Mouse (Mus musculus) left cerebral cortex, adult 2 months (tissue): Measurements from ENCODE around the gene Sarm1. TPM values are rescaled to one million over a fixed set of nuclear protein-coding genes. Genes with fewer than 3 reads are reported as not detected.
"Not testable (repeated sequence)": the region's sequence is repeated elsewhere in the genome, so short reads cannot be mapped to it uniquely, and the experiment has no call there.

Source experiments
- DNase-seq, 2 experiments: peaks; one replicate each; pipeline ENCODE4 v3.0.0; 2021 to 2022; ENCODE audit warnings: low spot score in 2 of 2, mixed read lengths in 1 of 2; ENCODE audit errors: extremely low spot score in 1 of 2
- H3K27ac ChIP-seq: fragments of 200-600 bp; 2 replicates; pipeline ENCODE4 v1.8.1; 2022
- H3K4me3 ChIP-seq: fragments of 200-600 bp; 2 replicates; pipeline ENCODE4 v1.8.1; 2022
- CTCF ChIP-seq: fragments of 200-600 bp; IDR thresholded peaks from 2 replicates; pipeline ENCODE4 v1.8.1; 2022; ENCODE audit warnings: antibody characterized with exemption, mild to moderate bottlenecking, moderate library complexity
- intact Hi-C: fragments of 180-260 bp; cut with DNase I; formaldehyde crosslinking; loops from one replicate; pipeline ENCODE4 v1.15.1; 2025
- long read RNA-seq, 2 experiments: library from polyadenylated mRNA; stranded (forward); transcript quantifications; one replicate each; pipeline ENCODE4 v2.0.0; 2021; ENCODE audit warnings: borderline mapping rate in 2 of 2
- total RNA-seq, 2 experiments: library from RNA; stranded (reverse); gene quantifications; 2 replicates each; pipeline ENCODE4 v1.2.3; 2021

The Sarm1 gene
- 10 to 100 TPM; 34.3 to 34.8 TPM for total RNA-seq
- long read RNA-seq, experiment 1, full-length matches to known transcripts, result 16 of 30 reads
- long read RNA-seq, experiment 1, partial matches to known transcripts, result 10 of 30 reads
- long read RNA-seq, experiment 1, other reads (novel, unspliced or antisense), result 4 of 30 reads
- long read RNA-seq, experiment 2, full-length matches to known transcripts, result 15 of 28 reads
- long read RNA-seq, experiment 2, partial matches to known transcripts, result 8 of 28 reads
- long read RNA-seq, experiment 2, other reads (novel, unspliced or antisense), result 5 of 28 reads

DNA sequence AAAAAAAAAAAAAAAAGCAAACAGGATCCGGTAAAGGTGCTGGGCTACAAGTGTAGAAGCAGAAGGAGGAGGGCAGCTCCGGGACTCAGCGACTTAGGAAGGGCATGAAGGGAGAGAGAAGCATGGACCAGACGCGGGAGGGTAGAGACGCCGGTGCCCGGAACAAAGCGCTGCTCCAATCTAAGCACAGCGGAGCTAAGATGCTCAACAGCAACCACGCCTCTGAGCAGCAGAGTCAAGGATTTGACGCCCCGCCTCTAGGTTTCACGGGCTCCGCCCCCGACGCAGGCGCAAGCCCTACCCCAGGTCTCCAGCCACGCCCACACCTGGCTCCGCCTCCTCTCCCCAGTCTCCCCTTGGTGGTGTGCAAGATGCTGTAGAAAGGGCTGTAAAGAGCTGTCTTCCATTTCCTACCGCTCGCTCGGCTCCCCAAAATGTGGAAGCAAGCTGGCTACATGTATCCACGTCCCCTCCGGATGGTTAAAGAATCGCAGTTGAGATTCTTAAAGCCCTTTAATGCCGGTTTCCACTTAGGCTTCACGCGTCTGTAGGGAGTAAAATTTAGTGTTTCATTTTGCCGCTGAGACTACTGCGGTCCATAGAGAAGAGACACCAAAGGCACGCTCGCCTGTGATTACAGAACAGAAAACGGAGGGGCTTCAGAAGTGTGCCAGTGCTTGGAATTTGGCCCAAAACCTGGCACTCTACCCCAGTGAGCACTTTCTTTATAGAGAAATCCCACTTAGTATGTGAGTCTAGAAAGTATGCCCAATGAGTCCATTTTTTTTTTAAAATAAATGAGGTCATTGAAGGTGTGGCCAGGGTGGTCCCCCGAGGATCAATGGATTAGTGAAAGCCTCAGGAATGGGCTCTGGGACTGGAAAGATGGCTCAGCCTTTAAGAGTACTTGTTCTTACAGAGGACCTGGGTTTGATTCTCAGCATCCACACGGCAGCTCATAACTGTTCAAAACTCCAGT is at the start of gene Sarm1:
Gene Sarm1 (minus strand): TSS at position 211 of the 979 bp plus-strand sequence.
- H3K4me3 ChIP-seq, result peak within 1 kb of the TSS; percentile 86
- TF ChIP-seq CTCF, result no peak; the same call in 1 of the 2 replicates
- DNase-seq, result peak; percentile 94 to 95
- peak within 1 kb of the TSS; percentile 91 for H3K27ac ChIP-seq
- intact Hi-C loops, result no loop called here

DNA sequence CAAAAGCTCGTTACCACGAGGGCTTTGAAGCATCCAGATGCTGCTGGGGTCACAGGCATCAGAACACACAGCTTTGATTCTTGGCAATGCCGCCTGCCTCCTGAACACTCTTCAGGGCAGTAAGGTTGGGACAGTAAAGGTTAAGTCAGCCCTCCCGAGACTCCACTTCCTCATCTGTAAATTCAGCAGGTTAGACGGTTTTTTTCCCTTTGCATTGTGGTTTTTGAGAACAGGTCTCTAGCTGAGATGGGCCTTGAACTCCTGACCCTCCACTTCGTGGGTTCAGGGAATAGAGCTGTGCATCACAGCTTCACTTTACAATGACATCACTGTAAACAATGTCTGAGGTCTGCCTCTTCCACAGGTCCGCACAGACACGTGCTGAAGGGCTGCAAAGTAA is 47.6 kb upstream of the Sarm1 start:
- Histone ChIP-seq H3K4me3 (no peak overlapping the region), H3K27ac (no peak overlapping the region)
- no peak for DNase-seq
- no peak for TF ChIP-seq CTCF
- intact Hi-C loops, result no loop called here

DNA sequence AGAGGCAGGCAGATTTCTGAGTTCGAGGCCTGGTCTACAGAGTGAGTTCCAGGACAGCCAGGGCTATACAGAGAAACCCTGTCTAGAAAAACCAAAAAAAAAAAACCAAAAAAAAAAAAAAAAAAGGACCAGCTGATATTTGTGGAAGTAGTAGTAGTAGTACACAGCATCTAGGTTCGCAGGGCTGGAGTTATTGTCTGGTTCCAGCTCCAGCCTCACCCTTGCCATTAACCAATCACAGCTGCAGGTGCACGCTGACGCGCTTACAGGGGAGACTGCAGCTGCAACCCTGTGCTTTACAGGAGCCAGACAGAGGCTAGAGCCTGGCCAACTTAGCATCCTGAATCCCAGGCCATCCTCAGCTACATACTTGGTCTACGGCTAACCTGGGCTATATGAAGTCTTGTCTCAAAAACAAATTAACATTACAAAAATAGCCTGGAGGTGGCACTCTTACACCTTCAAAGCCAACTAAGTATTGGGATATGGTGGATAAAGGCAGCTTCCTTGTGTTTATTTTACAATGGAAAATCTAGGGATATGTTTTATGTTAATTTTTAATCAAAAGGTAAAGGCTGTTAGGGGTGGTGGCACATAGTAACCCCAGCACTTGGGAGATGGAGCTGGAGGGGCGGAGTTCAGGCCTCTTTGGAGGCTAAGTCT is 47.0 kb upstream of the Sarm1 start:
- H3K4me3 ChIP-seq, result no peak overlapping the region
- no peak overlapping the region for H3K27ac ChIP-seq
- DNase-seq, result no peak
- intact Hi-C loops, result no loop called here
- peak; percentile 28; the same call in 1 of the 2 replicates for TF ChIP-seq CTCF

DNA sequence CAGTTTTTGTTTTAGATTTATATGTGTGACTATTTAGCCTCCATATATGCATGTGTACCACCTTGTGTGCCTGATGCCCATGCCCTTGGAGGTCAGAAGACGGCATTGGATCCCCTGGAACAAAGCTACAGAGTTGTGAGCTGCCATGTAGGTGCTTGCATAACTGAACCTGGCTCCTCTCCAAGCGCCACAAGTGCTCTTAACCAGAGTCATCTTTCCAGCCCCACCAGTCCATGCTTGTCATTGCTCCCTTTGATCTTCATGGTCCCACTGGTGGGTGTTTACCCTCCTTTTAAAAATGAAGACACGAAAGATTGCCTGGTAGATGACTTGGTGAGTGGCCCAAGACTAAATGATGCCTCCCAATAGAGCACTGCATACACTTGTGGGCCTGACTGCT is 42.8 kb upstream of the Sarm1 start:
- H3K27ac ChIP-seq, result no peak overlapping the region
- no peak for TF ChIP-seq CTCF
- no peak for DNase-seq
- no peak overlapping the region for H3K4me3 ChIP-seq
- intact Hi-C loops, result no loop called here

DNA sequence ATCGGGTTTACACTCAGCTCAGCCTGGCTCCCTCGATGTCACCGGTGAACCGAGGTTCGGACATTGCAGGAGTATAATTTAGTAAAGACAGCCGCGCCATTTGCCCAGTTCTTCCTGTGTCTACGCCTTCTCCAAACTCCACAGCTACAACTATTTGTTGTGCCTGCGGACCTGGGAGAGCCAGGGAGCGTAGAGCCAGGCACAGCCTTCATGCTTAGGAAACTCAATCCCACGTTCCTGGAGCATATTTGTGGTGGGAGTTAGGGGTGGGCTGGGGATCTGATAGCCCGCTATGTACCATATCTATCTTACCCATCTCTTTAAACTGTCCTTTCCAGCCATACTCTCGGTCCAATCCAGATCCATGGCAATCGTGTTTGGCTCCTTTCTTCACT is 39.1 kb upstream of the Sarm1 start:
- intact Hi-C loops, result loop anchor here (2.0 kb wide), 1 partner anchor 24 kb away; the partner anchor contains the start of genes Poldip2 and Tmem199
- Histone ChIP-seq H3K27ac (peak overlapping the region; percentile 93), H3K4me3 (peak overlapping the region; percentile 96)
- no peak for TF ChIP-seq CTCF
- no peak for DNase-seq

DNA sequence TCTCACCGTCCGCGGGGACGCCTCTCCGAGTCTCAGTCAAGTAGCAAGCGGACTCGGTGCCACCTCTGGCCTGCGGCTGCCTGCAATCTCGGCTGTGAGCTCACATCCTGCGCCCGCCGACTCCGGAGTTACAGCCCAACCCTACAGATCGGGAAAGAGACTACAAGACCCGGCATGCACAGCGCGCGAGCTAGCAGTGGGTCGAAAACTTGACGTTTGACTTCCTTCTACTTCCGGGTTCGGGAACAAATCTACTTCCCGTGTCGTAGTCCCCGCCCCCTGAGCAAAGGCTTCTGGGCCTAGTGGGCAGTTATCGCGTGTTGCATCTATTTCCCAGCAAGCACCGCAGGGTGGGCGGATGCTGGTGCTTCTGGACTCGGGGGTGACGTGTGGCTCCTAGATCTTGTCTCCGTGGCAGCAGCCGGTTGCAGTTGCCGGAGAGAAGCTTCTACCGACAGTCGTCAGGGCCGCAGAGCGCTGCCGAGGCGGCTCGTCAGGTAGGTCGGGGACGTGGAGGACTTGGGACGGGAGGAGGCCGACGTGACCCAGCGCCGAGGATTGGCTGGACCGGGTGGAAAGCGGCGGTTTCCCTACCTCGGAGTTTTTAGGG is 38.6 kb upstream of the Sarm1 start, which contains the start of the genes Tnfaip1 and Ift20:
Gene Tnfaip1 (minus strand): TSS at position 253 of the 610 bp plus-strand sequence.
Gene Ift20 (plus strand): TSS at position 282 of the 610 bp plus-strand sequence.
- peak within 1 kb of the TSS; percentile 93 for H3K27ac ChIP-seq
- H3K4me3 ChIP-seq, result peak within 1 kb of the TSS; percentile 96
- intact Hi-C loops, result loop anchor here (2.0 kb wide), 1 partner anchor 23 kb away; the partner anchor contains the start of genes Poldip2 and Tmem199
- TF ChIP-seq CTCF, result no peak; the same call in 1 of the 2 replicates
- peak; percentile 95 to 97 for DNase-seq

DNA sequence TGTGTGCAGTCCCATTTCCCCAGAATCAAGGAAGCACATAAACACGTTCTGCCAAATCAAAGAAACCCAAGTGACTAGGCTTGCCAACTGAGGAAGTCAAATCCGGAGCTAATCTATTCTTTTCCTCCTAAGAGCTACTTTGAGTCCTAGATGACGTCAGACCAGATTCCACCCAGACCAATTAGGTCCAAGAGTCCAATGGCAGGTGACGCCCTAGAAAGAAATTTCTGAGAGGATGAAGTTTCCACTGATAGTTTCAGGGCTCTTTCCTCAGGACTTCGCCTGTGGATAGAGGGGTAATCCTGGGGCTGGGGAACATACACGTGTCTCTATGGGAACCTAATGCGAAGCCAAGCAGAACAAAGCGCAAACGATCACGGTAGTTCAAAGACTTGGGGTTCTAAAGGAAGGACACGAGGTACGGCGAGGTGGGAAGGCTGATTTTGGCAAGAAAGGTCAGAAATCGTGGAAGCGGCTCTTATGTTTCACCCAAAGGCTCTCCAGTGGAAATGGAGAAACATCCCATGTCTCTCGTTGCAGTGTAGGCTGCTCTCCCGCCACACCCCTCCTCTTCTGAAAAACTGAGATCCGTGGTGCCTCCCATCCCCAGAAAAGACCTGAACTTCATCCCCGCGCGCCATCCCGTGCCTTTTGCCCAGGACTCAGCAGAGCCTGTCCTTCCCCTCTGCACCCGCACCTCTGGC is 38.0 kb upstream of the Sarm1 start:
- H3K27ac ChIP-seq, result peak overlapping the region; percentile 84
- intact Hi-C loops, result loop anchor here (2.0 kb wide), 1 partner anchor 23 kb away; the partner anchor contains the start of genes Poldip2 and Tmem199
- no peak for TF ChIP-seq CTCF
- no peak for DNase-seq
- peak overlapping the region; percentile 96 for H3K4me3 ChIP-seq

DNA sequence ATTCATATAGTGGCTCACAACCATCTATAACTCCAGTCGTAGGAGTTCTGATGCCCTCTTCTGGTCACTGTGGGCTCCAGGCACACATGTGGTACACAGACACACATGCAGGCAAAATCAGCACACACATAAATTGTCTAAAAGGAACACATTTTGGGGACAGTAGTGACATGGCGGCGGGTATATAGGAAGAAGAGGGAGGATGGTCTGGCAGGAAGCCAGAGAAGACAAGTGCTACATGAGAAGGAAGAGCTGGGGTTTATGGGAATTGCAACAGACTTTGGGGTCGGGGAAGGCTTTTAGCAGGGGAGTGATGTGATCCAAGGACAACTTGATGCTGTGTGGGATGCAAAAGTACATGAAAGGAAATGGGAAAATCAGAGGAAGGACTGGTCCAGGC is 37.0 kb upstream of the Sarm1 start:
- no peak; the same call in none of the 2 replicates for TF ChIP-seq CTCF
- Histone ChIP-seq H3K4me3 (peak overlapping the region; percentile 96; the same call in 1 of the 2 replicates), H3K27ac (no peak overlapping the region; the same call in 1 of the 2 replicates)
- DNase-seq, result no peak
- intact Hi-C loops, result no loop called here

DNA sequence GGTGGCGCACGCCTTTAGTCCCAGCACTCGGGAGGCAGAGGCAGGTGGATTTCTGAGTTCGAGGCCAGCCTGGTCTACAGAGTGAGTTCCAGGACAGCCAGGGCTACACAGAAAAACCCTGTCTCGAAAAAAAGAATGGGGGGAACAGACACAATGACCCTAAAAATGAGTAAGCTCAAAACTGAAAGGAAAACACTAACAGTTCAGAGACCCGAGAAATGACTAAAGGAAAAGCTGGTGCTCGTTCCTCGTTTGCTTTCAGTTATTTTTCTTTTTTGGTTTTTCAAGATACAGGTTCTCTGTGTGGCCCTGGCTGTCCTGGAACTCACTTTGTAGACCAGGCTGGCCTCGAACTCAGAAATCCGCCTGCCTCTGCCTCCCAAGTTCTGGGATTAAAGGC is 34.0 kb upstream of the Sarm1 start:
- H3K27ac ChIP-seq, intact Hi-C loops, H3K4me3 ChIP-seq, DNase-seq: not testable (repeated sequence)

DNA sequence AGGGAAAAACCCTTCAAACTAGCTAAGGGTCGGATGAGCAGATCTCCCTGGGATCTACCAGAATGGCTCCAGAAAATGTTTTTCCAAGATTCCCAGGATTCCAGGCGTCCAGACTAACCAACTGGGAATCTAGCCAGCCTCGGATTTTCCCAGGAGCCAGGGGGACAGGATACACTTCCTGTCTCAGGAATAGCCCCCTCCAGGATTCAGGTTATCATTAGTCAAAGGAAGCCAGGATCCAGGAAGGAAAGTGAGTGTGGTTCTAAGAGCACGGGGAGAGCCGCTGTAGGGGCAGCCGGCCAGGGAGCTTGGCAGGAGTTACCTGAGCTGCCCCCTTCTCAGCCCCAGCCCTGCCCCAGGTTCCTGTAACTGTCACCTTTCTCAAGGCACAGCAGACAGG is 33.5 kb upstream of the Sarm1 start:
- intact Hi-C loops, result no loop called here
- no peak overlapping the region for H3K27ac ChIP-seq
- no peak for DNase-seq
- TF ChIP-seq CTCF, result no peak
- no peak overlapping the region for H3K4me3 ChIP-seq
